Mouse (Mus musculus): Measurements from ENCODE around the gene Sppl3. TPM values are rescaled to one million over a fixed set of nuclear protein-coding genes. Genes with fewer than 3 reads are reported as not detected.

The Sppl3 gene
- polyA plus RNA-seq, 1 experiment from 2014 or later, result 35.1 TPM

DNA sequence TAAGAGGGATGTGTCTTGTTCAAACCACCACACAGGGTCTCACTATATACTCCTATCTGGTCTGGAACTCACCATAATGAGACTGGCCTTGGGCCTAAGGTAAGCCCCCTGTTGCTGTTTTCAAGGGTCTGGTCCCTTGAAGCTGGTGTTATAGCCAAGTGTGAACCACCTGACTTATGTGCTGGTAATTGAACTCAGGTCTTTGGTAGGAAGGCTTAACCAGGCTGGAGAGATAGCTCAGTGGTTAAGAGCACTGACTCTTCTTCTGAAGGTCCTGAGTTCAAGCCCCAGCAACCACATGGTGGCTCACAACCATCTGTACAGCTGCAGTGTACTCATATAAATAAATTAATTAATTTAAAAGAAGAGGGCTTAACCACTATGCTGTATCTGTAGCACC lies 34.0 kb upstream of the Sppl3 start:
- no peak overlapping the region for H3K27ac ChIP-seq
- peaks cover 13% of the 10 kb centered on the region for H3K4me1 ChIP-seq
- H3K9me3 ChIP-seq, result no peaks in the 10 kb centered on the region
- no peaks in the 10 kb centered on the region for H3K36me3 ChIP-seq (replicated peaks)
- H3K9ac ChIP-seq, result no peak overlapping the region
- no peak for ATAC-seq (replicated peaks)
- no peak overlapping the region for H3K4me2 ChIP-seq
- no peak overlapping the region for H3K4me3 ChIP-seq
- H3K27me3 ChIP-seq (replicated peaks), result no peaks in the 10 kb centered on the region; the same call in 1 of the 2 replicates

DNA sequence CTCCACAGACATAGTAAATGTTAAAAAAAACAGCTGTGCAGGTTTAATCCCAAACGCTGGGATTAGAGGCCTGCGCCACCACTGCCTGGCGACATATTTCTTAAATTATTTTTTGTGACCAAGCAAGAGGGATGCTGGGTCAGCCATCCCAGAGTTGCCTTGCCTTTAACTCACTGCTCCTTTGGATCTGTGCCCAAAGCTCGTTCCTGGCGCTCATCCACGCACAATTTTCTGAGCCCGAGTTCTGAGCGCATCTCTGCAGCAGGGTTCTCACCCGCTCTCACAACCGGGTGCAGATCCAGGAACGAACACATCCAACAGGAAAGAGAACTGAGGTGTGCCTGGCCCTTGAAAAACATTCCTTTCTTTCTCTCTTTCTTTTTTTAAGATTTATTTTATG lies 32.5 kb upstream of the Sppl3 start:
- H3K9ac ChIP-seq, result no peak overlapping the region
- H3K27me3 ChIP-seq (replicated peaks), result no peaks in the 10 kb centered on the region; the same call in 1 of the 2 replicates
- H3K9me3 ChIP-seq, result no peaks in the 10 kb centered on the region
- 72% methylated on average over 11 of the region's 11 CpGs for WGBS
- ATAC-seq (replicated peaks), result no peak
- H3K4me2 ChIP-seq, result no peak overlapping the region; the same call in 1 of the 2 replicates
- H3K4me1 ChIP-seq, result peaks cover 13% of the 10 kb centered on the region
- no peak overlapping the region for H3K27ac ChIP-seq
- no peak overlapping the region for H3K4me3 ChIP-seq
- H3K36me3 ChIP-seq (replicated peaks), result no peaks in the 10 kb centered on the region

DNA sequence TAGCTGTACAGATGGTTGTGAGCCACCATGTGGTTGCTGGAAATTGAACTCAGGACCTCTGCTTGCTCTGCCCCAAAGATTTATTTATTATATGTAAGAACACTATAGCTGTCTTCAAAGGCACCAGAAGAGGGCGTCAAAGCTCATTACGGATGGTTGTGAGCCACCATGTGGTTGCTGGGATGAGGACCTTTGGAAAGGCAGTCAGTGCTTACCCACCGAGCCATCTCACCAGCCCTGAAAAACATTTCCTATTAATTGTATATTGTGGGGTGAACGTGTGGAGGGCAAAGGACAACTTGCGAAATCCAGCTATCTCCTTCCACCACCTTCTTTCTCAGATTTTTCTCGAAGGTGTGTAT lies 32.1 kb upstream of the Sppl3 start:
- H3K9ac ChIP-seq, result no peak overlapping the region; the same call in 1 of the 2 replicates
- no peaks in the 10 kb centered on the region for H3K9me3 ChIP-seq
- no peaks in the 10 kb centered on the region; the same call in 1 of the 2 replicates for H3K27me3 ChIP-seq (replicated peaks)
- 2% methylated on average over 6 of the region's 6 CpGs for WGBS
- H3K27ac ChIP-seq, result no peak overlapping the region
- peak overlapping the region; percentile 80 for H3K4me2 ChIP-seq
- no peaks in the 10 kb centered on the region for H3K36me3 ChIP-seq (replicated peaks)
- peak overlapping the region; percentile 36 for H3K4me3 ChIP-seq
- H3K4me1 ChIP-seq, result peaks cover 13% of the 10 kb centered on the region
- no peak for ATAC-seq (replicated peaks)

- Histone ChIP-seq H3K4me2 (peak overlapping the region; percentile 80), H3K36me3 (replicated peaks) (no peaks in the 10 kb centered on the region), H3K9ac (peak overlapping the region; percentile 40), H3K4me3 (peak overlapping the region; percentile 36), H3K27me3 (replicated peaks) (no peaks in the 10 kb centered on the region; the same call in 1 of the 2 replicates), H3K4me1 (peaks cover 13% of the 10 kb centered on the region), H3K9me3 (no peaks in the 10 kb centered on the region), H3K27ac (0 out of 2 replicates have a peak overlapping the region, but pooled peaks have one; percentile 20)
- 4% methylated on average over 32 of the region's 32 CpGs for WGBS
- peak; percentile 69 for ATAC-seq (replicated peaks)
Observed at GRCm38 (mm10) chr5:114979250-114980121, 31.5 kb upstream of the Sppl3 start.

GRCm38 (mm10) chr5:114980122-114980748 lies 30.7 kb upstream of the Sppl3 start:
- peaks cover 13% of the 10 kb centered on the region for H3K4me1 ChIP-seq
- no peak overlapping the region for H3K9ac ChIP-seq
- no peaks in the 10 kb centered on the region for H3K36me3 ChIP-seq (replicated peaks)
- no peak overlapping the region for H3K27ac ChIP-seq
- H3K9me3 ChIP-seq, result no peaks in the 10 kb centered on the region
- no peak; the same call in 1 of the 2 replicates for ATAC-seq (replicated peaks)
- peak overlapping the region; percentile 80 for H3K4me2 ChIP-seq
- WGBS, result 24% methylated on average over 15 of the region's 16 CpGs
- peak overlapping the region; percentile 36 for H3K4me3 ChIP-seq
- no peaks in the 10 kb centered on the region; the same call in 1 of the 2 replicates for H3K27me3 ChIP-seq (replicated peaks)

DNA sequence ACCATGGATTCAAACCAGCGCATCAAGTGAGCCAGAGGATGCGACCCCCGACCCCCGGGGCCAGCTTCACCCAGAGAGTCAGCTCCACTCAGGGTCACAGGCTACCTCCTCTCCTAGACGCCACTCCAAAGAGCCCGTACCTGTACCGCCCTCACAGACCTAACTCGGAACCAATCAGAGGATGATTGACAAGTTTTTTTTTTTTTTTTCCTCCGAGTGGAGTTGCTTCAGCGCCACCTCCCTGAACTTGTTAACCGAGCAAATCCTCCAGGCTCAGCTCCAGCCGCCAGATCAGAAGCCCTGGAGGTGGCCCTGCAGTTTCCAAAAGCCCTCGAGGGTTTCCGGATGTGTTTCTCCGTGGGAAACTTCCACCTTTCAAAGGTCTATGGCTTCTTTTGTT lies 28.9 kb upstream of the Sppl3 start:
- H3K4me1 ChIP-seq, result peaks cover 13% of the 10 kb centered on the region
- H3K27me3 ChIP-seq (replicated peaks), result no peaks in the 10 kb centered on the region; the same call in 1 of the 2 replicates
- ATAC-seq (replicated peaks), result no peak
- H3K27ac ChIP-seq, result no peak overlapping the region
- H3K4me3 ChIP-seq, result no peak overlapping the region
- no peaks in the 10 kb centered on the region for H3K36me3 ChIP-seq (replicated peaks)
- no peak overlapping the region for H3K4me2 ChIP-seq
- 52% methylated on average over 15 of the region's 15 CpGs for WGBS
- no peak overlapping the region for H3K9ac ChIP-seq
- H3K9me3 ChIP-seq, result no peaks in the 10 kb centered on the region

DNA sequence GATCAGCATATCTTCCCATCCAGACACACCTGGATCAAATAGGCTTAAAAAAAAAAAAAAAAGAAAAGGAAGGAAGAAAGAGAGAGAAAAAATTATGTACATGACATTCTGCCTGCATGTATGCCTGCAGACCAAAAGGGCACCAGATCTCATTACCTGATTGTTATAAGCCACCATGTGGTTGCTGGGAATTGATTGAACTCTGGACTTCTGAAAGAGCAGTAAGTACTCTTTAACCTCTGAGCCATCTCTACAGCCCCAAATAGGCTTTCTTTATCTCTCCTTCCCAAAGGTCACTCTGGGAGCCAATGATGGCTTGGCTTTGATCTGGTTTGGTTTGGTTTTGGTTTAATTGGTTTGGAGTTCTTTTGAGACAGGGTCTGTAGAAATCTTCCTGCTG lies 25.9 kb upstream of the Sppl3 start:
- H3K4me3 ChIP-seq, result no peak overlapping the region
- H3K27me3 ChIP-seq (replicated peaks), result no peaks in the 10 kb centered on the region; the same call in 1 of the 2 replicates
- H3K9ac ChIP-seq, result no peak overlapping the region
- H3K27ac ChIP-seq, result no peak overlapping the region
- ATAC-seq (replicated peaks), result no peak
- H3K4me2 ChIP-seq, result no peak overlapping the region
- H3K36me3 ChIP-seq (replicated peaks), result no peaks in the 10 kb centered on the region
- no peaks in the 10 kb centered on the region for H3K9me3 ChIP-seq
- H3K4me1 ChIP-seq, result peaks cover under 1% of the 10 kb centered on the region

DNA sequence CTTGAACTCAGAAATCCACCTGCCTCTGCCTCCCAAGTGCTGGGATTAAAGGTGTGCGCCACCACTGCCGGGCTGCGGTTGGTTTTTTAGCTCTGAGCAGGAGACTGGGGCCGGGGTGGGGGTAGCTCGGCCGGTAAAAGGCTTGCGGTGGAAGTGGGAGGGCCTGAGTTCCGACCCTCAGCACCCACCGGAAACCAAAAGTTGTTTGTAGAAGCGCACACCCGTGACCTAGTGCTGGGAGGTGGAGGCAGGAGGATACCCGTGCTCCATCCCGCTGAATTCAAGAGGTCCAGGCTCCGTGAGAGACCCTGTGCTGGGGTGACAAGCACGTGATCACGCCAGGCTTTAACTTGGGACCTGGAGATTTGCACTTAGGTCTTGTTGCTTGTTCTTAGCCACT lies 14.5 kb upstream of the Sppl3 start:
- Histone ChIP-seq H3K27ac (no peak overlapping the region), H3K9ac (no peak overlapping the region), H3K36me3 (replicated peaks) (no peaks in the 10 kb centered on the region), H3K9me3 (no peaks in the 10 kb centered on the region), H3K4me2 (no peak overlapping the region), H3K27me3 (replicated peaks) (no peaks in the 10 kb centered on the region), H3K4me3 (no peak overlapping the region), H3K4me1 (no peaks in the 10 kb centered on the region)
- 90% methylated on average over 16 of the region's 16 CpGs for WGBS
- no peak for ATAC-seq (replicated peaks)

- Histone ChIP-seq H3K36me3 (replicated peaks) (no peaks in the 10 kb centered on the region), H3K9me3 (no peaks in the 10 kb centered on the region), H3K4me3 (no peak overlapping the region), H3K27ac (no peak overlapping the region), H3K4me2 (no peak overlapping the region), H3K4me1 (no peaks in the 10 kb centered on the region), H3K9ac (no peak overlapping the region), H3K27me3 (replicated peaks) (no peaks in the 10 kb centered on the region)
- ATAC-seq (replicated peaks), result no peak
- 79% methylated on average over 6 of the region's 6 CpGs for WGBS
Observed at GRCm38 (mm10) chr5:114997327-114997726, 13.6 kb upstream of the Sppl3 start.

DNA sequence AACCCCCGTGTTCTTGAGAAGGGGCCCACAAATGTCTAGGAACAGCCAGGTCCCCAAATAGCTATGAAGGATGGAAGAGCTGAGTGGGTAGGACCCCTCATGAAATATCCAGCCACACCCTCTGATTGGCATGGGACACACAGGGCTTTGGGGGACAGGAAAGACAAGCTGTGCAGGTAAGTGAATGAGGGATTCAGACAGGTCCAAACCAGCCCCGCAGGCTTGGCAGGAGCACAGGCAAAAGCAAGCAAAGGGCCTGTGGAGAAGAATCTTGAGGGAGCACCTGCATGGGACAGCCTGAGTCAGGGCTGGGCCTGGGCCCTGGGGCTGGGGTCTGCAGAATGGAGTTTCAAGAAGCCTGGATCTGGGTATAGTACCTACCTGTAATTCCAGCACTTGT lies 10.4 kb upstream of the Sppl3 start:
- no peaks in the 10 kb centered on the region for H3K36me3 ChIP-seq (replicated peaks)
- 81% methylated on average over 2 of the region's 2 CpGs for WGBS
- no peak overlapping the region for H3K4me3 ChIP-seq
- no peak overlapping the region for H3K9ac ChIP-seq
- H3K4me2 ChIP-seq, result no peak overlapping the region
- ATAC-seq (replicated peaks), result no peak
- H3K27ac ChIP-seq, result no peak overlapping the region
- no peaks in the 10 kb centered on the region for H3K9me3 ChIP-seq
- no peaks in the 10 kb centered on the region for H3K27me3 ChIP-seq (replicated peaks)
- H3K4me1 ChIP-seq, result no peaks in the 10 kb centered on the region

- ATAC-seq (replicated peaks), result no peak
- Histone ChIP-seq H3K9me3 (no peaks in the 10 kb centered on the region), H3K36me3 (replicated peaks) (no peaks in the 10 kb centered on the region), H3K4me2 (no peak overlapping the region), H3K27me3 (replicated peaks) (no peaks in the 10 kb centered on the region), H3K9ac (no peak overlapping the region), H3K27ac (no peak overlapping the region), H3K4me1 (no peaks in the 10 kb centered on the region), H3K4me3 (no peak overlapping the region)
- WGBS, result 76% methylated on average over 8 of the region's 8 CpGs
Observed at GRCm38 (mm10) chr5:115001464-115001863, 9.5 kb upstream of the Sppl3 start.

GRCm38 (mm10) chr5:115002781-115003180 lies 8.2 kb upstream of the Sppl3 start:
- WGBS, result 89% methylated on average over 6 of the region's 6 CpGs
- no peak overlapping the region for H3K4me3 ChIP-seq
- H3K36me3 ChIP-seq (replicated peaks), result no peaks in the 10 kb centered on the region
- no peak overlapping the region for H3K27ac ChIP-seq
- no peaks in the 10 kb centered on the region for H3K9me3 ChIP-seq
- no peak overlapping the region for H3K9ac ChIP-seq
- no peak overlapping the region for H3K4me2 ChIP-seq
- no peaks in the 10 kb centered on the region for H3K27me3 ChIP-seq (replicated peaks)
- ATAC-seq (replicated peaks), result no peak
- H3K4me1 ChIP-seq, result no peaks in the 10 kb centered on the region
